Mouse (Mus musculus) testis, adult 10 weeks (tissue): ENCODE results near the gene Vdac1. TPM values are rescaled to one million over a fixed set of nuclear protein-coding genes. Genes with fewer than 3 reads are reported as not detected.

Source experiments
- polyA plus RNA-seq: library from polyadenylated mRNA; stranded (reverse); fragments of 350-450 nt; fragmentation: Illumina TruSeq; extraction: RNeasy Lipid Tissue Mini Kit (QIAGEN cat#74804); gene quantifications from one replicate; pipeline ENCODE4 v1.2.3, GENCODE M21; 2014; ENCODE audit warnings: low read depth, low replicate concordance

Gene Vdac1
- 28.5 TPM for polyA plus RNA-seq

GRCm38 (mm10) chr11:52360471-52361277 lies at the start of gene Vdac1:
Gene Vdac1 (plus strand): TSS chr11:52360860.

GRCm38 (mm10) chr11:52395940-52396596 lies 35.4 kb downstream of the Vdac1 start, which contains the start of gene 9530068E07Rik:
Gene 9530068E07Rik (plus strand): TSS chr11:52396428.

Other genes with a start within 250 kb of the Vdac1 start
- not detected for gene Olfr1373, start 215.3 kb upstream of the Vdac1 start, polyA plus RNA-seq
- gene Olfr1371, start 146.9 kb upstream of the Vdac1 start, polyA plus RNA-seq, result not detected
- gene Skp1a, start 128.9 kb upstream of the Vdac1 start, polyA plus RNA-seq, result 609 TPM
- gene Tcf7, start 77.8 kb upstream of the Vdac1 start, polyA plus RNA-seq, result 5.1 TPM
- gene 9530068E07Rik, start 35.6 kb downstream of the Vdac1 start, polyA plus RNA-seq, result 74.0 TPM